Mouse (Mus musculus) heart, embryonic 14.5 days (tissue): Measurements from ENCODE around the gene Fgfr2. TPM values are rescaled to one million over a fixed set of nuclear protein-coding genes. Genes with fewer than 3 reads are reported as not detected.

Experiments used
- ATAC-seq: fragments of 200-750 bp; cut with Nextera tagmentation; 2 replicates; pipeline ENCODE4 v1.8.0; 2017; ENCODE audit warnings: low read depth, moderate TSS enrichment; ENCODE audit not compliant: insufficient number of reproducible peaks, insufficient read depth, low FRiP score
- H3K27ac ChIP-seq, 2 experiments: fragments of 200-500 bp in 1 of 2; fragments of 300-500 bp in 1 of 2; sonication (generic) in 1 of 2; replicated peaks in 1 of 2; 2 replicates each; pipeline ENCODE4 v1.5.1; 2012 to 2014; ENCODE audit warnings: low read depth in 2 of 2, low read length in 2 of 2, control low read depth in 1 of 2, mild to moderate bottlenecking in 1 of 2, mixed read lengths in 1 of 2; ENCODE audit not compliant: control insufficient read depth in 1 of 2, insufficient read depth in 1 of 2
- H3K27me3 ChIP-seq: fragments of 300-500 bp; sonication (generic); 2 replicates; pipeline ENCODE4 v1.6.1; 2014; ENCODE audit warnings: mild to moderate bottlenecking, low read length, control low read depth; ENCODE audit not compliant: control insufficient read depth, insufficient read depth
- H3K36me3 ChIP-seq: fragments of 300-500 bp; sonication (generic); 2 replicates; pipeline ENCODE4 v1.6.1; 2014; ENCODE audit warnings: mild to moderate bottlenecking, control low read depth, low read length, mixed read lengths; ENCODE audit not compliant: control insufficient read depth, insufficient read depth
- H3K4me1 ChIP-seq, 2 experiments: fragments of 200-500 bp in 1 of 2; fragments of 300-500 bp in 1 of 2; sonication (generic) in 1 of 2; 2 replicates each; pipeline ENCODE4 v1.6.1; 2012 to 2014; ENCODE audit warnings: low read length in 2 of 2, control low read depth in 1 of 2, mixed read lengths in 1 of 2; ENCODE audit not compliant: control insufficient read depth in 2 of 2, insufficient read depth in 2 of 2
- H3K4me2 ChIP-seq: fragments of 300-500 bp; sonication (generic); 2 replicates; pipeline ENCODE4 v1.6.1; 2014; ENCODE audit warnings: mild to moderate bottlenecking, low read length
- H3K4me3 ChIP-seq, 2 experiments: fragments of 200-500 bp in 1 of 2; fragments of 300-500 bp in 1 of 2; sonication (generic) in 1 of 2; 2 replicates each; pipeline ENCODE4 v1.5.1; 2012 to 2014; ENCODE audit warnings: low read length in 2 of 2, mild to moderate bottlenecking in 2 of 2, control low read depth in 1 of 2, low read depth in 1 of 2, moderate library complexity in 1 of 2; ENCODE audit not compliant: control insufficient read depth in 1 of 2, insufficient read depth in 1 of 2
- H3K9ac ChIP-seq: fragments of 300-500 bp; sonication (generic); 2 replicates; pipeline ENCODE4 v1.6.1; 2014; ENCODE audit warnings: mild to moderate bottlenecking, low read length
- H3K9me3 ChIP-seq: fragments of 300-500 bp; sonication (generic); 2 replicates; pipeline ENCODE4 v1.6.1; 2016; ENCODE audit warnings: low read length, control low read depth; ENCODE audit not compliant: control insufficient read depth
- WGBS: fragments of 180-500 bp; shearing (Covaris S2); extraction: QIAGEN DNeasy Blood & Tissue Kit; methylation state at CpG from one replicate; pipeline ENCODE4 v1.1.7; 2014; 5-methylcytosine and 5-hydroxymethylcytosine counted together
- polyA plus RNA-seq: library from polyadenylated mRNA; unstranded; fragments of >200 nt; fragmentation: Nextera tagmentation; extraction: Ambion mirVana; gene quantifications from 2 replicates; pipeline ENCODE4 v1.2.1, GENCODE M21; 2014

Fgfr2 gene
- polyA plus RNA-seq, 1 experiment from 2014 or later = 22.4 TPM

- Histone ChIP-seq H3K4me3 (no peak overlapping the region), H3K9me3 (no peaks in the 10 kb centered on the region), H3K4me2 (no peak overlapping the region), H3K36me3 (no peaks in the 10 kb centered on the region), H3K27me3 (no peaks in the 10 kb centered on the region), H3K27ac (peak overlapping the region in 1 of 2 experiments; percentile 79; a peak in 2 of 4 replicates), H3K9ac (no peak overlapping the region), H3K4me1 (peaks cover 66 to 92% of the 10 kb centered on the region in 2 experiments)
- ATAC-seq = no peak
- 57% methylated on average over 7 of the region's 7 CpGs for WGBS
Measured at GRCm38 (mm10) chr7:132804461-132804860, 318.7 kb downstream of the Fgfr2 start.

- Histone ChIP-seq H3K36me3 (no peaks in the 10 kb centered on the region), H3K27ac (peak overlapping the region; percentile 61 to 79; a peak in 2 of 4 replicates), H3K4me2 (no peak overlapping the region), H3K27me3 (no peaks in the 10 kb centered on the region), H3K9me3 (no peaks in the 10 kb centered on the region), H3K9ac (no peak overlapping the region), H3K4me3 (no peak overlapping the region), H3K4me1 (peaks cover 64 to 92% of the 10 kb centered on the region in 2 experiments)
- ATAC-seq = no peak
- WGBS = 56% methylated on average over 3 of the region's 3 CpGs
Measured at GRCm38 (mm10) chr7:132803962-132804361, 319.2 kb downstream of the Fgfr2 start.

GRCm38 (mm10) chr7:132803336-132803735 lies 319.8 kb downstream of the Fgfr2 start:
- ATAC-seq = no peak
- H3K27me3 ChIP-seq = no peaks in the 10 kb centered on the region
- no peaks in the 10 kb centered on the region for H3K9me3 ChIP-seq
- H3K4me1 ChIP-seq = peaks cover 58 to 87% of the 10 kb centered on the region in 2 experiments
- WGBS = 48% methylated on average over 2 of the region's 2 CpGs
- H3K27ac ChIP-seq = peak overlapping the region; percentile 61 to 79; a peak in 3 of 4 replicates
- no peak overlapping the region for H3K4me3 ChIP-seq
- H3K36me3 ChIP-seq = no peaks in the 10 kb centered on the region
- H3K4me2 ChIP-seq = no peak overlapping the region
- H3K9ac ChIP-seq = 0 out of 2 replicates have a peak overlapping the region, but pooled peaks have one; percentile 0

- Histone ChIP-seq H3K27ac (peak overlapping the region; percentile 61 to 79), H3K4me1 (peaks cover 55 to 81% of the 10 kb centered on the region in 2 experiments), H3K9me3 (no peaks in the 10 kb centered on the region), H3K4me2 (no peak overlapping the region), H3K36me3 (no peaks in the 10 kb centered on the region), H3K27me3 (no peaks in the 10 kb centered on the region), H3K4me3 (no peak overlapping the region), H3K9ac (peak overlapping the region; percentile 8; the same call in 1 of the 2 replicates)
- ATAC-seq = no peak
- WGBS = 51% methylated on average over 11 of the region's 11 CpGs
Measured at GRCm38 (mm10) chr7:132802691-132803090, 320.5 kb downstream of the Fgfr2 start.

GRCm38 (mm10) chr7:132802066-132802465 lies 321.1 kb downstream of the Fgfr2 start:
- H3K9ac ChIP-seq = no peak overlapping the region
- H3K4me2 ChIP-seq = no peak overlapping the region
- 88% methylated on average over 2 of the region's 2 CpGs for WGBS
- peak overlapping the region; percentile 61 to 79; a peak in 2 of 4 replicates for H3K27ac ChIP-seq
- H3K9me3 ChIP-seq = no peaks in the 10 kb centered on the region
- no peak for ATAC-seq
- peaks cover 48 to 74% of the 10 kb centered on the region in 2 experiments for H3K4me1 ChIP-seq
- H3K4me3 ChIP-seq = no peak overlapping the region
- no peaks in the 10 kb centered on the region for H3K27me3 ChIP-seq
- H3K36me3 ChIP-seq = no peaks in the 10 kb centered on the region

GRCm38 (mm10) chr7:132801509-132801908 lies 321.6 kb downstream of the Fgfr2 start:
- no peaks in the 10 kb centered on the region for H3K27me3 ChIP-seq
- peak overlapping the region in 1 of 2 experiments; percentile 79; a peak in 1 of 4 replicates for H3K27ac ChIP-seq
- WGBS = 82% methylated on average over 5 of the region's 5 CpGs
- 0 out of 2 replicates have a peak, but pooled peaks cover 2% of the 10 kb centered on the region for H3K36me3 ChIP-seq
- no peak for ATAC-seq
- H3K4me1 ChIP-seq = peaks cover 43 to 69% of the 10 kb centered on the region in 2 experiments
- no peak overlapping the region for H3K4me2 ChIP-seq
- no peak overlapping the region for H3K4me3 ChIP-seq
- no peaks in the 10 kb centered on the region for H3K9me3 ChIP-seq
- H3K9ac ChIP-seq = no peak overlapping the region

- Histone ChIP-seq H3K27ac (peak overlapping the region; percentile 74 to 82), H3K9me3 (no peaks in the 10 kb centered on the region), H3K4me3 (no peak overlapping the region), H3K4me1 (peaks cover 41 to 62% of the 10 kb centered on the region in 2 experiments), H3K36me3 (0 out of 2 replicates have a peak, but pooled peaks cover 4% of the 10 kb centered on the region), H3K27me3 (no peaks in the 10 kb centered on the region), H3K9ac (peak overlapping the region; percentile 63), H3K4me2 (no peak overlapping the region)
- ATAC-seq = no peak
- 62% methylated on average over 10 of the region's 10 CpGs for WGBS
Measured at GRCm38 (mm10) chr7:132800868-132801267, 322.3 kb downstream of the Fgfr2 start.
